Mouse (Mus musculus): Measurements from ENCODE around the gene Aim2.
"Not testable (repeated sequence)": the region's sequence is repeated elsewhere in the genome, so short reads cannot be mapped to it uniquely, and the experiment has no call there.

Aim2 gene

DNA sequence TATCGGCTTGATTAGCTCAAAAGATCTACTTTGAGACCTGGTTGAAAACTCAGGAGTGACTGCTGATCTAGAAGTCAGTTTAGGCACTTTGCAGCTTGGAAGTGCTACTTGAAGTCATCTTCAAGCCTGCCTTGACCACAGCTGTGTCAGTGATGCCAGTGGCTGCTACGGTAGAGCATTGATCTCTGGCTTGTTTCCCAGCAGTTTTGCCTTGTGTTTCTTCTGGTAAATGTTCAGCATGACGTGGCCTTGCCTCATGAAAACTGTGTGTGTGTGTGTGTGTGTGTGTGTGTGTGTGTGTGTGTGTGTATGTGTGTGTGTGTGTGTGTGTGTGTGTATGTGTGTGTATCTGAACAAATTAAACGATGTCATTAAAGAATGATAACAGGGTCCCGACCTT, 106.1 kb downstream of the Aim2 start:
- no peak for DNase-seq (ENCODE audit: low spot score)

- DNase-seq (ENCODE audit: low spot score): not testable (repeated sequence)
Observed at GRCm38 (mm10) chr1:173480399-173481181, 129.9 kb downstream of the Aim2 start.

DNA sequence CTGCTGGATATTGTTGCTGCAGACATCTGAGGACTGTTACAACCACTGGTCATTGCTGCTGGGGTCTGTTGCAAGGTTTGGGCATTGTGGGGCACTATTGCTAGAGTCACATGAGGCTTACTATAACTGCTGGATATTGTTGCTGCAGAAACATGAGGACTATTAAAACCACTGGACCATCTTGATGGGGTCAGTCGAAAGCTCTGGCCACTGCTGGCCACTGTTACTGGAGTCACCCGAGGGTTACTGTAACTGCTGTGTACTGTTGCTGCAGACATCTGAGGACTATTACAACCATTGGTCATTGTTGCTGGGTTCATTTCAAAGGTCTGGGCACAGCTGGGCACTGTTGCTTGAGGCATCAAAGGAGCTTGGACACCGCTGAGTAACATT, 130.5 kb downstream of the Aim2 start:
- not testable (repeated sequence) for DNase-seq (ENCODE audit: low spot score)

- not testable (repeated sequence) for DNase-seq (ENCODE audit: low spot score)
Observed at GRCm38 (mm10) chr1:173490812-173491480, 140.3 kb downstream of the Aim2 start, which contains the start of gene Ifi206. TSS of gene Ifi206 (minus strand) at chr1:173491041.

DNA sequence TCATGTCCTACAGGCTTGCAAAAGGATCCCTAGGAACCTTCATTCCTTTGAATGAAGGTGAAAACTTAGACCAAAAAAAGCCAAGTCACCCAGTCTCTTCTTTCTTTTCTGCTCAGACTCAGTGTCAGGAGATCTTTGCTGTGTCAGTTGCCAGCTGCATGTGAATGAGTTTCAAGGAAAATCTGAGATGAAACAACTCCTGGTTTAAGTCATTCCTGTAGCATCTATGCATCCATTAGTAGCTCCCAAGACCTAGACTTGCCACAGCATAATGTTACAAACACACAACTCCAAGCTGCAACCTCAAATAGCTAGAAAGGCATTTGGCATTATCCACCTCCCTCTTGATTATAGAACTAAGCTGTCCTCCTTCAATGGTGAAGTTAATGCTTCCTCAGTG, 140.8 kb downstream of the Aim2 start:
- DNase-seq (ENCODE audit: low spot score): not testable (repeated sequence)

GRCm38 (mm10) chr1:173510595-173510994, 159.9 kb downstream of the Aim2 start:
- not testable (repeated sequence) for DNase-seq (ENCODE audit: low spot score)
